Mouse (Mus musculus) megakaryocyte, embryonic 14.5 days (primary cell): ENCODE measurements around the gene Arhgef19.

Experiments
- FLI1 ChIP-seq: IDR thresholded peaks from 2 replicates; pipeline ENCODE4 v1.6.1; 2012; ENCODE audit warnings: low read length, inconsistent platforms, mixed read lengths
- GATA1 ChIP-seq: IDR thresholded peaks from 3 replicates; pipeline ENCODE4 v1.6.1; 2012; ENCODE audit warnings: mixed read lengths, low read length, inconsistent platforms, borderline replicate concordance

- no peak for TF ChIP-seq FLI1
- TF ChIP-seq GATA1, result no peak
Measured at GRCm38 (mm10) chr4:141221848-141222247, 17.5 kb upstream of the Arhgef19 start.
